Mouse (Mus musculus) hindlimb bud, embryonic 11.5 days (tissue): Measurements from ENCODE around the gene Foxp4.
A peak's percentile ranks its signal among the peaks of the same experiment; 100 is the strongest.
"Not testable (repeated sequence)": the region's sequence is repeated elsewhere in the genome, so short reads cannot be mapped to it uniquely, and the experiment has no call there.

ENCODE experiments used
- DNase-seq: peaks from one replicate; pipeline ENCODE4 v3.0.0-alpha.2; 2012; ENCODE audit warnings: low read depth, low spot score; ENCODE audit errors: extremely low spot score

Foxp4 gene

DNA sequence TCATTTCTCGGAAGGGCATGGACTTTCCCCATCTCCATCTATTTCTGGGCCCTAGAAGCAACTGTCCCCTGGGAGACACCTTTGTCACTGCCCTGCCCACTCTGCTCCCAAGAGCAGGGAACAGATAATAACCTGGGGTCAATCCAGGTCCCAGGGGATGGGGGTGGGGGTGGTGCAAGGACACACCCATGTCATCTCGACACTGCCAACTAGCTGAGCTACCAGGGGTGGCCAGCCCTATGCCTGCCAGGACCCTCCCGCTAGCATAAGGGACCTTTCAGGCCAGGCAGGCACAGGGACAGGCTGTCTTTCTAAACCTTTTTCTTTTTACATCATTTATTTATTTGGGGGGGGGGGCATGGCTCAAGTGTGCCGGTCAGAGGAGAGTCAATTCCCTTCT, 61.4 kb downstream of the Foxp4 start:
- no peak for DNase-seq

- no peak for DNase-seq
These were observed 68.9 kb downstream of the Foxp4 start for GRCm38 (mm10) chr17:47855544-47855943.

DNA sequence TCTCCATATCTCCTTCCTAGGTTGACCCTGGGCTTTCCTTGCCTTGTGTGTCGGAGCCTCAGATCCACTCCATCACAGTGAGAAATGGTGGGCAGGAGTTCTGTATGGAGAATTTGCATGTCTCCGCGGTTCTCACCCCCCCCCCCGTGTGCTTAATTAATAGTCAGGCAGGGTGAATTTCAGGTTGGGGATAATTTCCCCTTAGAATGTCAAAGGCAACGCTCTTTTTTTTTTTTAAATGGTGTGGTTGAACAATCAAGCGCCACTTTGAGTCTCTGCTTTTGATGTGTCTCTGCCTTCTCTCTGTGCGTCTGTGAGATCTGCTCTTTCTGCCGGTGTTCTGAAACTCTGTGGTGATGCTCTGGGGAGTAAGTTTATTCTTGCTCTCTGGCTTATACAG, 69.5 kb downstream of the Foxp4 start:
- no peak for DNase-seq

- no peak for DNase-seq
These were observed 70.7 kb downstream of the Foxp4 start for GRCm38 (mm10) chr17:47853760-47854159.

DNA sequence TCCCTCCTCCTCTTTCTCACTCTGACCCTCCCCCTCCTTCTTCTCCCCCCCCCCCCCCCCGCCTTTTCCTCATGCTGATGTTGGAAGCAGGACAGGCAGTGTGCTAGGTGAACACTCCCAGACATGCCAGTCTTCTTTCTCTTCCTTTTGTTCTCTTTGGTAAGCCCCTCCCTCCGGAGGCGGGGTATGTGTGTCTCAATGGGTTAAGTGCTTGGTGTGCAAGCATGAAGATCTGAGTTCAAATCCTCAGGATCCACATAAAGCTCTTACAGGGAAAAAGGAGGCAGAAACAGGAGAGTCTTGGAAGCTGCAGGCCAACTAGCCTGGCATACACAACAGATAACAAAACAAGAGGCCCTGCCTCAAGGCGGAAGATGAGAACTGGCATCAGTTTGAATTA, 71.1 kb downstream of the Foxp4 start:
- no peak for DNase-seq

DNA sequence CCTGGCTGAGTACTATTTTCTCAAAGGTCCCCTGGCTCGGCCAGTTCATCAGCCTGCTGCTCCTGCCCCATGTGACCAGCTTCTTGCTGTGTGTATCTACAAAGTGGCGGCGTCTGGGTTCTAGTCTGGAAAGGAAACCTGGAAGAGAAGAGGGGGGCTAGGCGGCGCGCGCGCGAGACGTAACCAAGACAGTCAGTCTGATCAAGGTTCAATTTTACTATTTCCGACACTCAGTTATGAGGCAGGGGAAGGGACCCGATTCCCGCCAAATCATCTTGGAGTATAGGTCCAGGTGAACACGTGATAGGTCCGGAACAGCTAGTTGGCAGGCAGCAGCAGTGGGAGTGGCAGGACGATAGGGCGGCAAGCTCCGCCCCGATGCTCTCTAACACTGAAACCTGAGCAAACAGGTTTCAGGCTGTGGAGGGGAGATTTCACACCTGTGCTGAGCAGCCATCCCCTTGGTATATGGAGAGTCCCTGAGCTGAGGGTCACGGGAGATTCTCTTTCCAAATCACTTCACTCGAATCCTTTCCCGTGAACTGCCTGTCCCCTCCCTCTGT, 72.6 kb downstream of the Foxp4 start:
- DNase-seq, result not testable (repeated sequence)

DNA sequence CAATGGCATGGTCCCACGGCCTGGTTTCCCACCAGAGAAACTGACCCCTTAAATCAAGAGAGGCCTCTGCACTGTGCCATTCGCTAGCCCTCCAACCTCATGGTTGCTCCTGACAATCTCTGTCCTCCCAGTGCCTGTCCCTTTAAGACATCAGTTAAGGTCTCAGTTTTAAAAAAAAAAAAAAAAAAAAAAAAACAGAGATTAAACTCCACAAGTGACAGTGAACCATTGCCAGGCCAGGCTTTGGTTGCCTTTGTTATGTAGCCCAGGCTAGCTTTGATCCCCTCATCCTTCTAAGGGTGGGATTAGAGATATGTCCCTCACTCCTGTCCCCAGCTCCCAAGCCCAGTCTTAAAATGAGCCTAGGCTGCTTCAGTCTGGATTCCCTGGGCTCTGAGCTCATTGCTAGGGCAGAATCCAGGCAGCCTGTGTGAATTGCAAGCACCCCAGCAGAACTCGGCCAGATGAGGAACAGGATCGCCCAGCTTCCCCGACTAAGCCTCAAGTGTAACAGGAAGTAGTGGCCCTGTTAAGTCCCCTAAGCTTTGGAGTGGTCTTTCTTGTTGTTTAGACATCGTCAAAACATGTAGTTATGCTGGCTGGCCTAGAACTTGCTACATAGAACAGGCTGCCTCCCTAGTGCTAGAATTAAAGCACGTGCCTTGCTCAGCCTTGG, 73.7 kb downstream of the Foxp4 start:
- no peak for DNase-seq

DNA sequence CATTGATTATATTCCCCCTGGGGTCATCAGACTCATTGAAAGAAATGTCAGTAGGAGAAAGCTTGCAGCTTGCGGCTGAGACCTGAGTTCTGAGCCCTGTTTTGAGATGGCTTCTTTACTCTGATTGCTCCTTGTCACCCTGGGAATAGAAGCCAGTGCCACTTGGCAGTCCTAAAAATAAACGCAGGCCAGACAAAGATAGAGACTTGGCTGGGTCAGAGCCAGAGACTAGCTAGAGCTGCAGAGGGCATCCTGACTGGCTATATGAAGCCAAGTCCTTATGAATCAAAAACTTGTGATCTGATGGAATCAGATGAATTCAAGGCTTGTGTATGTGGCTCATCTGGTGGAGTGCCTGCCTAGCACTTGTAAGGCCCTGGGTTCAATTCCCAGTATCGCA, 74.4 kb downstream of the Foxp4 start:
- no peak for DNase-seq

- no peak for DNase-seq
These were observed 76.5 kb downstream of the Foxp4 start for GRCm38 (mm10) chr17:47847985-47848384.

DNA sequence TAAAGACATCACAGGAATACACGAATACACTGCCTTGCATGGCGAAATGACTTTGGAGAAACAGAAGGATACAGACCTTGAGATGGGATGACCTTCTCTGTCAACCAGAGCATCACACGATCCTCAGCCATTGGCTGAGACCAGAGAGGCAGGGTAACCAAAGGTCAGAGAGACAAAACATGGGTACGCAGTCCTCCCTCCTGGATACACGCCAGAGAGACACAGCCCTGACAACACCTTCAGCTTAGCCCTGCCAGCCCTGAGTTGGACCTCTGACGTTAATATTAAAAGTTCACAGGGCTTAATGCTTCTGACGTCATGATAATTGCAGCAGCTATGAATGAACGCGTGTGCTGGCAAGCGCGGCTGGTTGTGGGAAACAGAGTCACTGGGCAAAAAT, 78.8 kb downstream of the Foxp4 start:
- DNase-seq, result no peak

GRCm38 (mm10) chr17:47843465-47843864, 81.0 kb downstream of the Foxp4 start:
- DNase-seq, result no peak

DNA sequence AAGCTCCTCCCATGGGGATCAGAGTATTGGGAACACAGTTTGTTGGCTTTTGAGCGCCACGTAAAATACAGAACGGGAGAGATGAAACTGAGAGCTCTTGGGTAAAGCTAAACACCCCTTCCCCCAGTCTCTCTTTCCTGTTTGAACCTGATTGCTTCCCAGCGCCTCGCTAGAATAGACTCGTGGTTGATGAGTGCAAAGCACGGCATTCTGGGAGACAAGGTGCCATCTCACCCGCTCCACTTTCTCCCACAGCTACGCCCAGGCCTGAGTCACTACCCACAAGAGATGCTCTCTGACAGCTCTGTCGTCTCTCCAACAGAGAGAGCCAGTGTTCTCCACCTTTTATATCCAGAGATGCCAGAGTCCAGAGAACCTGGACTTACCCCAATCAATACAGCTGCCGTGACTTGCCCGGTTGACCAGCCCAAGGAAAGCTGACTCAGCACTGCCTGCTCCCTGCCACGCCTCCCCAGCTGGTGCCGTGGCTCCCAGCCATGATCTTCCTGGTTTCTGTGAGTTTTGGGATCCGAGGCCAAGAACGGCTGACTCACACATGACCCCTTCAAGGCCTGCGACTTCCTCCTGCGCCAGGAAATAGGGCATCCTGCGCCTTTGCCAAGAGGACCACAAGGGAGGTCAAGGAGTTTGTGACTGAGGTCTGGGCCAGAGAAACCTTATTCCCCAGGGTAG, 82.4 kb downstream of the Foxp4 start:
- no peak for DNase-seq

DNA sequence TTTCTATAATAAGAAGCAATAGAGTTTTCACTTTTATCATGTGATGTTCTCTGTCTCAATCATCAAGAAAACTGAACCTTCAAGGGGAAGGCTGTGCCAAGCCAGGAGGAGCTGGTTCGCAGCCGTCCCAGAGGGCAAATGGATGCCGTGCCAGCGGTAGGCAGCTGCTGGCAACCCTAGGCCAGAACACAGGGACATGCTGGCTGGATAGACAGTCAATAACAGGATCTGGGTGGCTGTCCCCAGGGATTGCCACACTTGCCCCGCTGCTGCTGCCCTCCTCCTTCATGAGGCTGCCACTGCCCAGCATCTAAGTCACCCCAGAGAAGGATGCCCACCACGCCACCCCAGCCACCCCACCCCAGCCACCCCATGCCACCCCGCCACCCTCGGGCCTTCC, 82.9 kb downstream of the Foxp4 start:
- DNase-seq, result no peak

GRCm38 (mm10) chr17:47837808-47838207, 86.6 kb downstream of the Foxp4 start:
- DNase-seq, result no peak

DNA sequence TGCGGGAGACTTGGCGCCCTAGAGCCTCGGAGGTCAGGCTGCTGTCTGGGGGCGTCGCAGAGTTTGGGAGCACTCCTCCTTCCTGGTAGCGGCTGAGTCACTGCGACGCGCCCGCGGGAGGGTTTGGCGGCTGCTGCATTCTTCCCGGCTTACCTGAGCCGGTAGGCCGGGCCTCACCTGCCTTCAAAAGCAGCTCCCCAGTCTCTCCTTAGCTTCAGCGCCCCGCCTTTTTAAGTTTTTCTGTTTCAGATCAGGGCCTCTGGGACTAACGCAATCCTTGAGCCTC, 90.0 kb downstream of the Foxp4 start, which contains the start of gene Mdfi:
Mdfi (minus strand) TSS at position 210 of the 286 bp plus-strand sequence.
- no peak for DNase-seq

GRCm38 (mm10) chr17:47833628-47834481, 90.6 kb downstream of the Foxp4 start:
- peak; percentile 30 for DNase-seq

GRCm38 (mm10) chr17:47833029-47833627, 91.3 kb downstream of the Foxp4 start:
- no peak for DNase-seq

DNA sequence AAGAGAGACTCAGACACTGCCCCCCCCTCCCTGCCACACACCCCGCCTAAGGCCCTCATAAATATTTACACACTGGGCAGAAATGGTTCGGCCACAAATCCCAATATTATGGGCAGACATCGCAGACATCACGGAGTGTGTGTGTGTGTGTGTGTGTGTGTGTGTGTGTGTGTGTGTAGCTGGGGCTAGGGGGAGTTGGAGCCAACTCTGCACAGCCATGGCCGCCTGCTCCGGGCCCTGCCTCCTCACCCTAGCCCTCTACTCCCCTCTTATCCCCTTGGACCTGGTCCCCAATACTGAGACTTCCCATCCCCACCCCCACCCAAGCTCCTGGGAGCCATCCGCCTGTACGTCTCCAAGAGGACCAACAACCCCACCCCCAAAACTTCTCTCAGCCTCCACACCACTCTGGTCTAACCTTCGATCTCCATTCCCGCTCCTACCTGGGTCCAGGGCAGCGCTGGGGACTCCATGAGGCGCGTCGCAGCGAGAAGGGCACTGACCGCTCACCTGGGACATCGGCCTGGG, 91.9 kb downstream of the Foxp4 start:
- no peak for DNase-seq

- no peak for DNase-seq
These were observed 92.7 kb downstream of the Foxp4 start for GRCm38 (mm10) chr17:47831772-47832171.

DNA sequence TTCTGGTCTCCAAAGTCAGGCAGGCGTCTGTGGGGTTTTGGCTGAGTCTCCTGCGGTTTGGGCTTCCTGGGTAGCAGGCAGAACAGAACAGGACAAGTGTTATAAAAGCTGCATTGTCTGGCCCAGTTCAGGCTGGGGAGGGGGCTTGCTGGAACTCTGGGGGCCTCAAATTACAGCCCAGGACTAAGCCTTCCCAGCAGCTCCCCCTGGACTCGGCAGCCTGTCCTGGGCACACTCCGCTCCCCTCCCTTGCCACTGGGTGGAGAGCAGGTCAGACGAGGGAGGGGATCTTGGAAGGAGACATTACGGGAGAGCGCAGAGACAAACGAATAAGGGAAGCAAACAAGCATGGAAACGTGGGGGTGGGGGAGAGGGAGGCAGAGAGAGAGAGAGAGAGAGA, 93.3 kb downstream of the Foxp4 start:
- DNase-seq, result no peak

- DNase-seq, result no peak
These were observed 103.1 kb downstream of the Foxp4 start for GRCm38 (mm10) chr17:47821339-47821738.
